Mouse (Mus musculus): ENCODE results near the gene Ndufs5. TPM values are rescaled to one million over a fixed set of nuclear protein-coding genes. Genes with fewer than 3 reads are reported as not detected.

The Ndufs5 gene
- total and polyA plus RNA-seq, 2 experiments from 2014 or later: 161 to 536 TPM

DNA sequence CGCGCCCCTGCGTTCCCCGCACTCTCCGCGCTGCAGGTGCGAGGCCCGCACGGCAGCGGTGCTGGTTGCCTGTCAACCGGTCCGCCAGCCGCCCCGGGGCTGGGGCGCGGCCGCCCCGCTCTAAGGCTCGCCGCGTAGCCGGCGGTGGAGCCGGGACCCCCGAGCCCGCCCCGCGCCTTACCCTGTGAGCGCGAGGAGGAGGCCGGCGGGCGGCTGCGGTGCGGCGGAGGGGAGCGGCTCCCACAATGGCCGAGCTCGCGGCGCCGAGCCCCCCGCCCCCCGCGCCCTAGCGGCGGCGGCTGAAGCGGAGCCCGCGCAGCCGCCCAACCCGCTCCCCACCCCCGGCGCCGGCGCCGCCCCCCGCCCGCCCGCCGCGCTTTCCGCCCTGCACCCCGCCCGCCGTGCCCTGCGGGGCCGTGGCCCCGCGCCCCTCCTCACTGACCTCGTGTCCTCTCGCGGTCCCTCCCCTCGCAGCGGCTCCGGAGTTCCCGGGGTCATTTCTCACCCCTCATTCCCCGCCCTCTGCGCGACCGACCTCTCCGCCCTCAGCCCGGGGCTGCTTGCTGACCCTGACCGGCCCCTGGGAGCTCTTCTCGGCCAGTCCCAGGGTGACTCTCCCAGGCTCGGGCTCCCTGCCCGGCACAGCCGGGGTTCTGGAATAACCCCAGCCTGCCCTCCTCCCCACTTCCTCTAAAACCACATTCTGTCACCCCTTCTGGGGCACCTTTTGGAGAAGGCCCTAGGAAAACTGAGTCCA, 30.8 kb downstream of the Ndufs5 start:
- Histone ChIP-seq H3K9ac (peak overlapping the region; percentile 98), H3K9me3 (ENCODE audit: low read length) (no peaks in the 10 kb centered on the region), H3K4me1 (ENCODE audit: insufficient read depth) (peaks cover 14% of the 10 kb centered on the region), H3K36me3 (ENCODE audit: insufficient read depth) (peaks cover 13% of the 10 kb centered on the region), H3K4me3 (ENCODE audit: low read depth, low read length) (peak overlapping the region; percentile 99), H3K4me2 (ENCODE audit: low read depth) (peak overlapping the region; percentile 89), H3K27ac (ENCODE audit: low read depth, low read length) (peak overlapping the region; percentile 96), H3K27me3 (ENCODE audit: insufficient read depth, low read length) (no peaks in the 10 kb centered on the region)
- DNase-seq (peak; percentile 75), ATAC-seq (peak; percentile 68)
- WGBS: 5% methylated on average over 49 of the region's 89 CpGs
- TF ChIP-seq CTCF (IDR thresholded peaks at IDR 0.05; ENCODE audit: low read depth): no peak

DNA sequence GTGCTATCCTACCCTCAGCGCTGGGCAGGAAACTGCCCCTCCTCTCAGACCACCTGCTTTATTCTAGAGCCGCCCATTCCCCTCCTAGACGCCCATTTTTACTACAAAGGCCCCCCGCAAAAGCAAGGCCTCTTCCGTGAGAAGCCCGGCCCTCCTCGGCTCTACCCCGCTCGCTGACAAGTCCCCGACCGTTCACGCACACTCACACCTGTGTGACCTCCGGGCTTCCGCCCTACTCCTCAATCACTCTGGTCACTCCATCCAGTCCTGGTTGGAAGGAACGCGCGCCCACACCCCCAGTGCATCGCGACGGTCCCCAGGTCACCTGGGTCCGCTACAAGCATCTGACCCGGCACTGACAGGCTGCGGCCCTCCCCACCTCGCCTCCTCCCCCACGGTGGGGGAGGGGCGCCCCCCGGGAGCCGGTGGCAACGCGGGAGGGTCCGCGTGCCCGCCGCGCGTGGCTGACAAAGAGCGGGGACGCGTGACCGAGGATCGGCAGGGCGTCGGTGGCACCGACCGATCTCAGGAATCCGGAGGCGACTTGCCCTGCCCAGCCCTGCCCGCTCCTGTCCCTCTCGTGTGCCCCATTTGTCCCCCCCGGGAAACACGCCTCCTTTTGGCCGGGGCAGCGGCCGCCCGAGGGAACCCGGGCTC, 31.5 kb downstream of the Ndufs5 start:
- Histone ChIP-seq H3K36me3 (ENCODE audit: insufficient read depth) (peaks cover 13% of the 10 kb centered on the region), H3K9me3 (ENCODE audit: low read length) (no peaks in the 10 kb centered on the region), H3K4me2 (ENCODE audit: low read depth) (peak overlapping the region; percentile 89), H3K27me3 (ENCODE audit: insufficient read depth, low read length) (no peaks in the 10 kb centered on the region), H3K4me1 (ENCODE audit: insufficient read depth) (peaks cover 14% of the 10 kb centered on the region), H3K4me3 (ENCODE audit: low read depth, low read length) (peak overlapping the region; percentile 99), H3K27ac (ENCODE audit: low read depth, low read length) (peak overlapping the region; percentile 96), H3K9ac (peak overlapping the region; percentile 98)
- ATAC-seq (peak; percentile 56), DNase-seq (peak; percentile 66)
- no peak; the same call in 1 of the 2 replicates for TF ChIP-seq CTCF (IDR thresholded peaks at IDR 0.05; ENCODE audit: low read depth)
- 1% methylated on average over 55 of the region's 56 CpGs for WGBS

DNA sequence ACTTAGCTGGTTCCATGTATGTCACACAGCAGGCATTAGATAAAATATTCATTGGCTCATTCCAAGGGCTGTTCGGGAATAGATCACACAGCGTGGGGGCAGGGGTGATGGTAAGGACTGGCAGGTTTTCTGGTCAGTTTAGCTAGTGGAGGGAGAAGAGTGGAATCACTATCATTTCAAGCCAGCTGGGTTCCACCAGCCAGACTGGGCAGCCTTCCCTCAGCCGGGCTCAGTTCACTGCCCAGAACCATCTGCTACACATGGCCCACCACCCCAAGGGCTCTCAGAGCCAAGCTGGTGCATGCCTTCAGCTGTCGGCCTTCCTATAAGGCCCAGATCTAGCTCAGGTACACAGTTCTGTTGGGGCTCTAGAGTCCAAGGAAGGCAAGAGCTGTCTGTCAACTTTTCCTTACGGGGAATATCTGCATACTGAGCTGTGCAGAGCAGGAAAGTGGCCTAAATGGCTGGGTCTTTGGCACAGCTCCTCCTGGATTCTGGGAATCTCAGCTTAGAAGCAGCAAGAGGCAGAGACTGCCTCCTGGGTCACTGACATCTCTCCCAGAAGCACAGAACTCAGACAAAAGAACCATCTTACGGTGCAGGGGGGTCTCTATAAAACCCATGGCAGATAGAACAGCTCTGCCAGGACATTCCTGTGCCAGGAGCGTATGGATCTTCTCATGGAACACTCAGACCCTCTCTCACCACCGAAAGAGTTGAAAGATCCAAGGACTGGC, 32.3 kb downstream of the Ndufs5 start:
- peaks cover 14% of the 10 kb centered on the region for H3K36me3 ChIP-seq (ENCODE audit: insufficient read depth)
- ATAC-seq (peak; percentile 14), DNase-seq (peak; percentile 59)
- peak overlapping the region; percentile 99 for H3K4me3 ChIP-seq (ENCODE audit: low read depth, low read length)
- no peak for TF ChIP-seq CTCF (IDR thresholded peaks at IDR 0.05; ENCODE audit: low read depth)
- H3K4me1 ChIP-seq (ENCODE audit: insufficient read depth): peaks cover 14% of the 10 kb centered on the region
- peak overlapping the region; percentile 89 for H3K4me2 ChIP-seq (ENCODE audit: low read depth)
- peak overlapping the region; percentile 96 for H3K27ac ChIP-seq (ENCODE audit: low read depth, low read length)
- 19% methylated on average over 8 of the region's 8 CpGs for WGBS
- no peaks in the 10 kb centered on the region for H3K27me3 ChIP-seq (ENCODE audit: insufficient read depth, low read length)
- H3K9me3 ChIP-seq (ENCODE audit: low read length): no peaks in the 10 kb centered on the region
- peak overlapping the region; percentile 98 for H3K9ac ChIP-seq

DNA sequence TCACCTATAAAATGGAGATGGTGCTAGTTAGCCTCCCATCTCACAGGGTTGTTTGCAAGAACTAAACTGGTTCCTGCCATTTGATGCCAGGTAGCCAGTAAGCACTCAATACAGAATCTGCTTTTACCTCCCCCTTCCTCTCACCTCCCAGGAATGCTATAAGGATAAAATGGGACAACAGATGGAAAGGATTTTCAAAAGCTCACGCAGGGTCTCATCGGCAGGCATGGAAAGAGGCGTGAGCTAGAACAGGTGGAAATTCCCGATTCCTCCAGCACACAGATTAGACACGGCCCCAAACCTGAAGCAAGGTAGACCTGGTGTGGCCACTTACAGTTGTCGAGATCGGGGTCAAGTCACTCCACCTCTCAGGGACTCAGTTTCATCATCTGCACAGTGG, 33.0 kb downstream of the Ndufs5 start:
- WGBS: 65% methylated on average over 7 of the region's 7 CpGs

DNA sequence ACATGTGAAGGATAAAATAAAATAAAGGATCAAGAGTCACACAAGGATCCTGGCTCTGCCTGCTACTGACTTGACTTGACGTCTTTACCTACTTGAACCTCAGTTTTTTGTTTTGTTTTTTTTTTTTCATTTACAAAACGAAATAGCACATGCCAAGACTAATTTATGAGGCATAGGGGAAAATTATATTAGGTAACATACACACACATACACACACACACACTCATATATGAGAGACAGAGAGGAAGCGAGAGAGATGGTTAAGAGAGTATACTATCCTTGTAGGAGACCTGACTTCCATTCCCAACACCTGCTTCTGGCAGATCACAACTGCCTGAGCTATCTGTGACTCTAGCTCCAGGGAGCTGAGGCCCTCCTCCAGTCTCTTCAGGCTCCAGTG, 33.7 kb downstream of the Ndufs5 start, which contains the start of gene Macf1:
Gene Macf1 (minus strand): TSS at position 101 of the 400 bp plus-strand sequence.
- DNase-seq (no peak), ATAC-seq (no peak)
- WGBS: 84% methylated on average over 3 of the region's 3 CpGs
- Histone ChIP-seq H3K4me3 (ENCODE audit: low read depth, low read length) (peak within 1 kb of the TSS; percentile 99), H3K9me3 (ENCODE audit: low read length) (no peaks in the 10 kb centered on the region), H3K9ac (0 out of 2 replicates have a peak within 1 kb of the TSS, but pooled peaks have one; percentile 98), H3K4me1 (ENCODE audit: insufficient read depth) (peaks cover 14% of the 10 kb centered on the region), H3K27me3 (ENCODE audit: insufficient read depth, low read length) (no peaks in the 10 kb centered on the region), H3K27ac (ENCODE audit: low read depth, low read length) (peak within 1 kb of the TSS; percentile 96; the same call in 1 of the 2 replicates), H3K4me2 (ENCODE audit: low read depth) (peak within 1 kb of the TSS; percentile 89), H3K36me3 (ENCODE audit: insufficient read depth) (peaks cover 25% of the 10 kb centered on the region)
- no peak for TF ChIP-seq CTCF (IDR thresholded peaks at IDR 0.05; ENCODE audit: low read depth)

More for the DNA sequence above, 33.0 kb downstream of the Ndufs5 start:
- Histone ChIP-seq H3K9me3 (ENCODE audit: low read length) (no peaks in the 10 kb centered on the region), H3K27ac (ENCODE audit: low read depth, low read length) (peak overlapping the region; percentile 96; the same call in 1 of the 2 replicates), H3K9ac (0 out of 2 replicates have a peak overlapping the region, but pooled peaks have one; percentile 98), H3K4me2 (ENCODE audit: low read depth) (peak overlapping the region; percentile 89), H3K27me3 (ENCODE audit: insufficient read depth, low read length) (no peaks in the 10 kb centered on the region), H3K36me3 (ENCODE audit: insufficient read depth) (peaks cover 17% of the 10 kb centered on the region), H3K4me3 (ENCODE audit: low read depth, low read length) (peak overlapping the region; percentile 99), H3K4me1 (ENCODE audit: insufficient read depth) (peaks cover 14% of the 10 kb centered on the region)
- DNase-seq: no peak
- no peak for TF ChIP-seq CTCF (IDR thresholded peaks at IDR 0.05; ENCODE audit: low read depth)
- no peak for ATAC-seq

DNA sequence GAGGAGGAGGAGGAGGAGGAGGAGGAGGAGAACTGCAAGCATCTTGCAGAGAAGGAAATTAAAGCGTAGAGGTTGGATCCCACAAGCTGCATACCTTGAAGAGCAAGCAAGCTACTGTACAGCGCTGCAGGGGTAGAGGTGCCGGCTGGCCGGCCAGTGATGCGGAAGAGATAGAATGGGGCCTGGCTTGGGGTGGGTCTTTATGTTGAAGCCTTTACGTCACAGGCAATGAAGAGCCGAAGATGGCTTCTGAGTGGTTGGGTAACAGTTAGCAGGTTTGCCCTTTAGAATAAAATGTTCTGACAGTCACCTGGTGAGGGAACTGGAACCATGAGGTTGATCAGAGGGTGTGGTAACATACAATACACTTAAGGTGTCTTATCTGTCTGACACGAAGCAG, 35.7 kb downstream of the Ndufs5 start:
- no peak for TF ChIP-seq CTCF (IDR thresholded peaks at IDR 0.05; ENCODE audit: low read depth)
- WGBS: 80% methylated on average over 8 of the region's 8 CpGs
- ATAC-seq: no peak
- Histone ChIP-seq H3K9me3 (ENCODE audit: low read length) (no peaks in the 10 kb centered on the region), H3K4me1 (ENCODE audit: insufficient read depth) (peaks cover 18% of the 10 kb centered on the region), H3K4me3 (ENCODE audit: low read depth, low read length) (no peak overlapping the region), H3K9ac (no peak overlapping the region), H3K4me2 (ENCODE audit: low read depth) (no peak overlapping the region), H3K36me3 (ENCODE audit: insufficient read depth) (peaks cover 29% of the 10 kb centered on the region), H3K27me3 (ENCODE audit: insufficient read depth, low read length) (no peaks in the 10 kb centered on the region), H3K27ac (ENCODE audit: low read depth, low read length) (no peak overlapping the region)
- DNase-seq: no peak
